Mouse (Mus musculus) liver, embryonic 14.5 days (tissue): Measurements from ENCODE around the gene Wt1. TPM values are rescaled to one million over a fixed set of nuclear protein-coding genes. Genes with fewer than 3 reads are reported as not detected.
A peak's percentile ranks its signal among the peaks of the same experiment; 100 is the strongest.

Experiments
- ATAC-seq: fragments of 200-750 bp; cut with Nextera tagmentation; 2 replicates; pipeline ENCODE4 v1.8.0; 2017; ENCODE audit warnings: moderate number of reproducible peaks, mild to moderate bottlenecking, moderate library complexity; ENCODE audit not compliant: insufficient read depth
- DNase-seq, 3 experiments: peaks; one replicate each; pipeline ENCODE4 v3.0.0-alpha.2; 2012 to 2013; ENCODE audit warnings: low read depth in 3 of 3, low spot score in 3 of 3
- H3K27ac ChIP-seq: fragments of 300-500 bp; sonication (generic); 2 replicates; pipeline ENCODE4 v1.5.1; 2014; ENCODE audit warnings: moderate library complexity, mild to moderate bottlenecking, control low read depth, inconsistent platforms
- H3K27me3 ChIP-seq: fragments of 300-500 bp; sonication (generic); 2 replicates; pipeline ENCODE4 v1.6.1; 2014; ENCODE audit warnings: mild to moderate bottlenecking, low read length, moderate library complexity; ENCODE audit not compliant: control insufficient read depth, insufficient read depth
- H3K36me3 ChIP-seq: fragments of 300-500 bp; sonication (generic); replicated peaks from 2 replicates; pipeline ENCODE4 v1.6.1; 2014; ENCODE audit warnings: low read depth; ENCODE audit not compliant: control insufficient read depth, insufficient read depth
- H3K4me1 ChIP-seq, 2 experiments: fragments of 200-500 bp in 1 of 2; fragments of 300-500 bp in 1 of 2; sonication (generic) in 1 of 2; replicated peaks; 2 replicates each; pipeline ENCODE4 v1.6.1; 2012 to 2014; ENCODE audit warnings: antibody characterized with exemption in 1 of 2, inconsistent platforms in 1 of 2, low read length in 1 of 2; ENCODE audit not compliant: control insufficient read depth in 2 of 2, insufficient read depth in 2 of 2
- H3K4me2 ChIP-seq: fragments of 300-500 bp; sonication (generic); 2 replicates; pipeline ENCODE4 v1.6.1; 2014; ENCODE audit warnings: low read depth, mild to moderate bottlenecking, control low read depth, moderate library complexity
- H3K4me3 ChIP-seq, 2 experiments: fragments of 200-500 bp in 1 of 2; fragments of 300-500 bp in 1 of 2; sonication (generic) in 1 of 2; 2 replicates each; pipeline ENCODE4 v1.5.1; 2012 to 2014; ENCODE audit warnings: low read depth in 2 of 2, low read length in 2 of 2, mild to moderate bottlenecking in 2 of 2, control low read depth in 1 of 2, inconsistent platforms in 1 of 2, moderate library complexity in 1 of 2; ENCODE audit not compliant: insufficient read depth in 1 of 2
- H3K9ac ChIP-seq: fragments of 300-500 bp; sonication (generic); replicated peaks from 2 replicates; pipeline ENCODE4 v1.6.1; 2014; ENCODE audit warnings: mild to moderate bottlenecking, control low read depth, moderate library complexity
- H3K9me3 ChIP-seq: fragments of 300-500 bp; sonication (generic); 2 replicates; pipeline ENCODE4 v1.6.1; 2016; ENCODE audit warnings: low read length, mixed read lengths; ENCODE audit not compliant: control insufficient read depth
- CTCF ChIP-seq: IDR thresholded peaks from 2 replicates; pipeline ENCODE4 v1.5.1; 2016; ENCODE audit warnings: antibody characterized with exemption, low read depth, control low read depth
- EP300 ChIP-seq: IDR thresholded peaks from 2 replicates; pipeline ENCODE4 v1.6.1; 2016; ENCODE audit warnings: antibody characterized with exemption, low read depth
- WGBS: fragments of 180-500 bp; shearing (Covaris S2); extraction: QIAGEN DNeasy Blood & Tissue Kit; methylation state at CpG from one replicate; pipeline ENCODE4 v1.1.7; 2014; ENCODE audit not compliant: insufficient replicate concordance; 5-methylcytosine and 5-hydroxymethylcytosine counted together
- polyA plus RNA-seq, 2 experiments: library from polyadenylated mRNA; depleted of rRNA in 1 of 2; stranded (reverse) in 1 of 2; unstranded in 1 of 2; fragments of >200 nt; fragmentation: Nextera tagmentation in 1 of 2; extraction: Ambion mirVana in 1 of 2; gene quantifications; 2 replicates each; pipeline versions ENCODE4 v1.2.1 to v1.2.3; 2012 to 2014

Gene Wt1
- polyA plus RNA-seq, 2 experiments: 0.77 to 0.96 TPM

- Histone ChIP-seq H3K4me2 (no peak overlapping the region), H3K27ac (no peak overlapping the region), H3K27me3 (no peaks in the 10 kb centered on the region), H3K4me1 (no peaks in the 10 kb centered on the region), H3K4me3 (no peak overlapping the region), H3K9ac (no peak overlapping the region), H3K9me3 (no peaks in the 10 kb centered on the region), H3K36me3 (no peaks in the 10 kb centered on the region)
- 35% methylated on average over 3 of the region's 3 CpGs for WGBS
- TF ChIP-seq EP300 (no peak), CTCF (no peak)
- no peak for DNase-seq
- peak; percentile 13; the same call in 1 of the 2 replicates for ATAC-seq
Observed at GRCm38 (mm10) chr2:105088005-105088404, 38.3 kb upstream of the Wt1 start.

GRCm38 (mm10) chr2:105089083-105089482 is 37.2 kb upstream of the Wt1 start:
- H3K27me3 ChIP-seq: no peaks in the 10 kb centered on the region
- H3K36me3 ChIP-seq: no peaks in the 10 kb centered on the region
- no peak overlapping the region for H3K27ac ChIP-seq
- H3K4me3 ChIP-seq: no peak overlapping the region
- no peaks in the 10 kb centered on the region for H3K9me3 ChIP-seq
- ATAC-seq (no peak), DNase-seq (no peak)
- no peak overlapping the region for H3K9ac ChIP-seq
- 56% methylated on average over 4 of the region's 4 CpGs for WGBS
- no peaks in the 10 kb centered on the region for H3K4me1 ChIP-seq
- no peak for TF ChIP-seq EP300
- TF ChIP-seq CTCF: no peak
- H3K4me2 ChIP-seq: no peak overlapping the region

- Histone ChIP-seq H3K36me3 (no peaks in the 10 kb centered on the region), H3K4me1 (no peaks in the 10 kb centered on the region), H3K4me2 (no peak overlapping the region), H3K9ac (no peak overlapping the region), H3K27ac (no peak overlapping the region), H3K27me3 (no peaks in the 10 kb centered on the region), H3K4me3 (no peak overlapping the region), H3K9me3 (no peaks in the 10 kb centered on the region)
- TF ChIP-seq EP300: no peak
- no peak for TF ChIP-seq CTCF
- WGBS: 54% methylated on average over 7 of the region's 7 CpGs
- no peak for DNase-seq
- no peak for ATAC-seq
Observed at GRCm38 (mm10) chr2:105089581-105090508, 36.5 kb upstream of the Wt1 start.

- DNase-seq (no peak), ATAC-seq (no peak)
- TF ChIP-seq EP300 (no peak), CTCF (no peak)
- 61% methylated on average over 5 of the region's 5 CpGs for WGBS
- Histone ChIP-seq H3K9me3 (no peaks in the 10 kb centered on the region), H3K9ac (no peak overlapping the region), H3K27me3 (no peaks in the 10 kb centered on the region), H3K4me2 (no peak overlapping the region), H3K36me3 (no peaks in the 10 kb centered on the region), H3K4me1 (no peaks in the 10 kb centered on the region), H3K4me3 (no peak overlapping the region), H3K27ac (no peak overlapping the region)
Observed at GRCm38 (mm10) chr2:105090991-105091390, 35.3 kb upstream of the Wt1 start.

GRCm38 (mm10) chr2:105091718-105092117 is 34.6 kb upstream of the Wt1 start, which contains the start of gene Gm11060:
Gm11060 (plus strand) TSS chr2:105092018.
- no peak within 1 kb of the TSS for H3K27ac ChIP-seq
- WGBS: 48% methylated on average over 2 of the region's 2 CpGs
- H3K4me3 ChIP-seq: no peak within 1 kb of the TSS
- no peaks in the 10 kb centered on the region for H3K27me3 ChIP-seq
- H3K4me1 ChIP-seq: no peaks in the 10 kb centered on the region
- ATAC-seq: no peak
- TF ChIP-seq EP300 (no peak), CTCF (no peak)
- H3K9me3 ChIP-seq: no peaks in the 10 kb centered on the region
- H3K36me3 ChIP-seq: no peaks in the 10 kb centered on the region
- H3K9ac ChIP-seq: no peak within 1 kb of the TSS
- H3K4me2 ChIP-seq: no peak within 1 kb of the TSS
- no peak for DNase-seq
